Mouse (Mus musculus) cerebellum, adult 8-10 months (tissue): ENCODE results near the gene Lman1l.
A peak's percentile ranks its signal among the peaks of the same experiment; 100 is the strongest.

Experiments used
- DNase-seq: peaks from one replicate; pipeline ENCODE4 v3.0.0; 2022

The Lman1l gene

DNA sequence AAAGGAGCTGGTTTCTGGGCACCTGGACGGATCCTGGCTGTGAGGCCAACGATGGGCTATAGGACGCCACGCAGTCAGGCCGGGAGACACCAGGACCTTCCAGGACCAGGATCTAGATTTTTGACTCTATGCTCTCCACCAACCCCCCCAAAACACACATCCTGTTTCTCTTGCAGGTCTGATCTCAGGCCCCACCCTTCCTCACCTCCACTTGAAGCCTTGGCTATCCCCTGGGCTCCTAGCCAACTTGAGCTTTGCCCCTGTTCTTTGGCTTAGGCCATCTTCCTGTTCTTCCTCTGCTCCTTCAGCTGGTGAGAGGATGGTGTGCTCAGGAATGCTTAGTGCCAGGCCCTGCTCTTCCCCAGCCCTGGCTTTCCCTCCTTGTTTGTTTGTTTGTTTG is at the start of gene Lman1l:
Gene Lman1l, minus strand, starts transcription at position 101 of the 400 bp plus-strand sequence.
- no peak for DNase-seq

DNA sequence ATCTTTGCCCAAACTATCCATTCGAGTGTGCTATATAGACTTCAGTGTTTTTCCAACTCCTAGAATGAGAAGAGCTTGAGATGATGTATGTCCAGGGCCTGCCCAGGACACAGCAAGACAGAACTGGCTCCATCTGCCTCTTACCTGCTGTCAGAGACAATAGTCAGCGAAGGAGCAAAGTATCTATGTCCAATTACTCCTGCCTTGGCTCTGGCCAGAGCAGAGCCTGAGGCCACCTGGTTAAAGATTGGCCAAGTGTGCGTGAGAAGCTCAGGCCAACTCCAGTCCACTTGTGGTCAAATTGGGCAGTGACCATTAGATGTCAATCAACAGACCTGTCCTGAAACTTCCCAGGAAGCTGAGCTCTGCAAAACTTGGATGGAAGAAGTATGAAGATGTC is 49.0 kb upstream of the Lman1l start:
- no peak for DNase-seq

DNA sequence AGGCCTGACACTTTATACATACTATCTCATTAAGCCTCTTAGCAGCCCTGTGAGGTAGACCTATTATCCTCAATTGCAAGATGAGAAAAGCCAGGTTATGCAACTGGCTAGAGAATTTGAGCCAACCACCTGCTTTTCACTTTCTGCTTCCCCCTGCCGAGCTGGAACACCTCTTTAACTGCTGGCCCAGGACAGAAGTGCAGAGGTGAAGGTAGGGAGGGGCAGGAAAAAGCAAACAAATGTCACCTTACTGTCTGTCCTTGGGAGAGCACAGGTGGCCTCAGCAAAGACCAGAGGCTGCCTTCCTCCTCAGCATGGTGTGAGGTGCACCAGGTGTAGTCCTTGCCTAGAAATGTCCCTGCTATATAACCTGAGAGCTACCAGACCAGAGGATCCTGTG is 47.7 kb upstream of the Lman1l start:
- DNase-seq, result no peak

- DNase-seq, result no peak
Measured at GRCm38 (mm10) chr9:57667817-57668216, 47.2 kb upstream of the Lman1l start.

GRCm38 (mm10) chr9:57667136-57667535 is 46.6 kb upstream of the Lman1l start:
- no peak for DNase-seq

- no peak for DNase-seq
Measured at GRCm38 (mm10) chr9:57666536-57666935, 46.0 kb upstream of the Lman1l start.

DNA sequence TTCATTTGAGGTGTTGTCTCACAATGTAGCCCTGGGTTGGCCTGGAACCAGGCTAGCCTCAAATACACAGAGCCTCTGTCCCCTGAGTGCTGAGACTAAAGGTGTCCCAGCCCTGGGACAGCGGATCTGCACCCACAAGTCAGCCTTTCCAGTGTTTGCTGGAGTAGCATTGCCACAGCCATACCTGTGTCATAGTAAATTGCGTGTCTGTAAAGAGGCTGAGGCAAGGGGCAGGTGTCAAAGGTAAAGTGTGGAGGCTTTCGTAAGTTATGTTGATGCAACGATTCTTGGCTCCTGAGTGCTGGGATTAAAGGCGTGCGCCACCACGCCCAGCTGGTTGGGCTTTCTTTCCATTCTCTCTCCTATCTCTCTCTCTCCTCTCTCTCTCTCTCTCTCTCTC is 44.0 kb upstream of the Lman1l start:
- DNase-seq, result no peak

GRCm38 (mm10) chr9:57661552-57661951 is 41.0 kb upstream of the Lman1l start:
- no peak for DNase-seq

- no peak for DNase-seq
Measured at GRCm38 (mm10) chr9:57660501-57660900, 39.9 kb upstream of the Lman1l start.

DNA sequence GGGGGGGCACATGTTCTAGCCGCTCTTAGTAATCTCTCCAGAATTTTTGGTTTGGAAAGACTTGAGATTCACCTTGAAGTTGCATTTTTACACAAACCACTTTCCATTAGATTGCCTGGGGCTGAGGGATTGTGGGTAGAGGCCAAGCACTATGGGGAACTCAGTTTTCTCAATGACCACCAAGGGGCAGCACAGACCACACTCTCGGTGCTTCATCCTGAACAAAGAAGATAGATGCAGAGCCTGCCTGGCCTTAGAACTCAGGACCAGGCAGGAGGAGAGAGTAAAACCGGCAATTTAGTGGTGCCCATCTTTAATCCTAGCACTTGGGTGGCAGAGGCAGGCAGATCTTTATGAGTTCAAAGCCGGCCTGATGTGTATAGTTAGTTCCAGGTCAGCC is 39.2 kb upstream of the Lman1l start:
- peak; percentile 72 for DNase-seq

DNA sequence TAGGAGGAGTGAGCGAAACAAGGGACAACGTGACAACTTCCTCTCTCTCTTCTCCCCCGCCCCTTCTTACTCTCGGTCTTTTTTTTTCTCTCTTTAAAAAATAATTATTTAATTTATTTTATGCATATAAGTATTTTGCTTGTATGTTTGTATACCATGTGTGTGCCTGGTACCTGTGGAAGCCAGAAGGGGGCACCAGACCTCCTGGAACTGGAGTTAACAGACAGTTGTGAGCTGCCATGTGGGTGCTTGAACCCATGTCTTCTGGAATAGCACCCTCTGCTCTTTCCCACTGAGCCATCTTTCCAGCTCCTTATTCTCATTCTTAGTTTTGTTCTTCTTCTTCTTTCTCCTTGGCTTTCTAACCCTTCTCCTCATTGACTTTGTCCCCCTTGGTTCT is 38.4 kb upstream of the Lman1l start:
- DNase-seq, result no peak

GRCm38 (mm10) chr9:57657843-57658242 is 37.3 kb upstream of the Lman1l start:
- DNase-seq, result no peak

DNA sequence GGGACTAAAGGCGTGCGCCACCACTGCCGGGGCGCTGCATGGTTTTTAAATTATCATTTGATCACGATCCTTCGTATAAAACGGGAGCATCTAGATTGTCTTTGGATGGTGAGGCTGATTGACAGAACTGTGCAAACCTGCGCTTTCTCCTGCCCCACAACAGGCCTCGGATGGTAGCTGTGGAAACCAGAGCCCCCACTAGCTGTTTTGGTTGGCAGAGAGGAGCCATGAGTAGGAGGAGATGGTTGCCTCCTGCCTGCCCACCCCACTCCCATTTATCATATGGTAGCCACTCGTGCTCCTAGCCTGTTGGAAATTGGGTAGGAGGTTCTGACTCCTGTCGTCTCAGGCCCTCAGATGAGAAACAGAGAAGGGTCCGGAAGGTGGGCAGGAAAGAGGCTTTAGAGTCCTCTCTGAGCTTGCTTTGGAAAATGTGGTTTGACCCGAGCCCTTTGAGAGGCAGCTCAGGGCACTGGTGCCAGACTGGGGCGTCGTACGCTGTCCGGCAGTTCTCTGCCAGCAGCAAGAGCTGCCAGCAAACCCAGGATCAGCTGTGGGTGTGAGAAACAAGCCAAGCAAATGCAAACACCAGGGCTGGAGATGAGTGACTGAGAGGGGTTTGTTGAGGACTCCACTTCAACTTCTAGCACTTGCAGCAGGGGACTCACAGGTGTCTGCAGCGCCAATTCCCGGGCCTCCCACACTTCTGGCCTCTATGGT is 36.2 kb upstream of the Lman1l start:
- no peak for DNase-seq

DNA sequence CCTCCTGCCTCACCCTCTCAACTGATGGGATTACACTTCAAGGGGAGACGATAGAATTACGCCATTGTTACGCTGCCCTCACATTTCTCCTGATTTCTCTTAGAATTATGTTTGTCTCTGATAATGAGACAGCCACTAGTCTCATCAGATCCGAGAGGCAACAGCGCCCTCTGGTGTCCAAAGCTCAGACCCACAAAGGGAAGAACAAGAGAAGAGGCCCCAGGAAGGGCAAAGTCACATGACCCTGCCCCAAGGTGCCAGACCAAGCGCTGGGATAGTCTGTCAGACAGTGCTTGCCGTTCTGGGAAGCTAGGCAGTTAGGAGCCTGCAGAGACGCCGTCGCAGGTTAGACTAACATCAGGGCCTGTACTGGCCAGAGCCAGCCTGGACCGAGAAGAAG is 35.2 kb upstream of the Lman1l start:
- DNase-seq, result peak; percentile 95

DNA sequence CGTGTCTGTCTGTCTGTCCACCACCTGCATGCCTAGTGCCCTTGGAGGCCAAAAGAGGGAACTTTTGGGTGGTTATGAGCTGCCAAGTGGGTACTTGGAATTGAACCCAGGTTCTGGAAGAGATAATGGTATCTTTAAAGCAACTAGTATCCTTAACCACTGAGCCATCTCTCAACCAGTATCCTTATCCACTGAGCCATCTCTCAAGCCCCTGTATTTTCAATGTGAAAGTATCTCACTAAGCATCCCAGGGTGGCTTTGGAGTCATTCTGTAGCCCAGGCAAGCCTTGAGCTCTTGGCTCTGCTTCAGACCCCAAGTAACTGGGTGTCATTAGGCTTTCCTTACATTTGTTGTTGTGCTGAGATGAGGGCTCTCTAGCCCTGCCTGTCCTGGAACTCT is 34.4 kb upstream of the Lman1l start:
- DNase-seq, result no peak

DNA sequence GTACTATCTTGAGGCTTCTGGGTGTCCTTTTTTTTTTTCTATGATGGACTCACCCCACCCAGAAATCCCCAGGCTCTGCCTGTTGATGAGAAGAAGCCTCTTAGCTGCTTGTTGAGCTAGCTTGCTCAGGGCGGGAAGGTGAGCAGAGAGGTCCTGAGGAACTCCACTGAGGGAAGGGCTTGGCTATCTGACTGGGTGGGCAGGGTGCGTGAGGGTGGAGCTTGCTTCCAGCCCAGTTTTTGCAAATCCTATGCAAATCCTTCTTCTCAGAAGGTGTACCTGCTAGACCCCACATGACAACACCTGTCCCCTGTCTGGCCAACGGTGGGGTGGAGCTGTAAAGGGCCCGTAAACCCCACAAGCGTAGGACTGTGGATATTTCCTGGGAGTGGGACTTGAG is 32.7 kb upstream of the Lman1l start, which contains the start of gene Csk:
Gene Csk, minus strand, starts transcription at position 349 of the 400 bp plus-strand sequence.
- no peak for DNase-seq

DNA sequence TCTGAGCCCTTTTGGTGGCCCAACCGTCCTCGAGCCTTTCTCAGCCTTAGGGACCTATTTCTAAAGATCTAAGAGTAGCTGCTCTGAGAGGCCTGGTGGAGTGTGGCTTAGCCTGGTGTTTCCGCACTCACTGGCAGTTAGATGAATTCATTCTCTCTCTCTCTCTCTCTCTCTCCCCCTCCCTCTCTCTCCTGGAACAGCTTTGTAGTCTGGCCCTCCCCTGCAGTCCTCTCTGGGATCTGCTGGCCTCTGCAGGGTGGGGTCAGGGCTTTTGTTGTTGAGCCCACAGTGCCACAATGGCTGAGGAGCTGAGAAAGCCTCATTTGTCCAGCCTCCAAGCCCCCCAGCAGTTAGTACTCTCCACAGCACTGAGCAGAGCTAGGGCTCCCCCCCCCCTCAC is 32.3 kb upstream of the Lman1l start:
- DNase-seq, result no peak

DNA sequence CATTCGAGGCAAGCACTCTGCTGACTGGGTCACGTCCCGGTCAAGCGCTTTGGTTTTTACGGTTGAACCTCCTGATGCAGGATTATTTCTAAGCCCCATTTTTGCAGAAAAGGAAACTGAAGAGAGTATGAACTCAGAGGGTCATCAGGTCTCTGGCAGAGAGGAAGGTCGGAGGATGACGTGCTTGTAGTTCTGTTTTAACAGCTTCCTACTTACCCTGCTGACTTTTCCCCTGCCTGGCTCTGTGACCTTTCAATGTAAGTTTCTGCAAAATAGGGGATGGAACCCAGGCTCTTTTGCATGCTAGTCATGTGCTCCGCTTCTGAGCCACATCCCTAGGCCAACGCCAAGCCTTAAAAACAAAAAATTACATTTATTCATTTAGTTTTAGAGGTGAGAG is 31.8 kb upstream of the Lman1l start:
- no peak for DNase-seq

DNA sequence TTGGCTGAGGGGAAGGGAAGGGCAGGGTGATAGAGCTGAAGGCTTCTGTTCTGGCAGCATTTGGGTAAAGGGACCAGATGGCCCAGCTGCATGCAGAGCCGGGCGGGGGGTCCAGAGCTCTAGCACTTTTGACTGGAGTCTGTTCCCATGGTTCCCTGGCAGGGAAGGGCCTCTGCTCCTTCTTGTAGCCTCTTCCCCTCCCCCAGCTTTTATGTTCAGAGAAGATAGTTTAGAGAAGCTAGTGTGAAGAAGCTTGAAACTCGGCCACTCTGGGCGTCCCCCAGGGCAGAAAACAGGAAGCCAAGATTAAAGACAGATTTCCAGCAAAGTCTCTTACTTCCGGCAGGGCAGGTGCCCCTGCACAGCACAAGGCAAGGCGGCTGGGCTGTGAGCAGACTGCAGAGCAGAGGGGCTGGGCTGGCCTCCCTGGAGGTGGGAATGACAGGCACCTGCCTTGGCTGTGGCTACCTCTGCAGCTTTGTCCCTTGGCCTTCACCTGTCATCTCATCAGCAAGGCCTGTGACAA is 30.3 kb upstream of the Lman1l start:
- no peak for DNase-seq

- no peak for DNase-seq
Measured at GRCm38 (mm10) chr9:57650130-57650785, 29.7 kb upstream of the Lman1l start.

- no peak for DNase-seq
Measured at GRCm38 (mm10) chr9:57647286-57648108, 26.9 kb upstream of the Lman1l start.

DNA sequence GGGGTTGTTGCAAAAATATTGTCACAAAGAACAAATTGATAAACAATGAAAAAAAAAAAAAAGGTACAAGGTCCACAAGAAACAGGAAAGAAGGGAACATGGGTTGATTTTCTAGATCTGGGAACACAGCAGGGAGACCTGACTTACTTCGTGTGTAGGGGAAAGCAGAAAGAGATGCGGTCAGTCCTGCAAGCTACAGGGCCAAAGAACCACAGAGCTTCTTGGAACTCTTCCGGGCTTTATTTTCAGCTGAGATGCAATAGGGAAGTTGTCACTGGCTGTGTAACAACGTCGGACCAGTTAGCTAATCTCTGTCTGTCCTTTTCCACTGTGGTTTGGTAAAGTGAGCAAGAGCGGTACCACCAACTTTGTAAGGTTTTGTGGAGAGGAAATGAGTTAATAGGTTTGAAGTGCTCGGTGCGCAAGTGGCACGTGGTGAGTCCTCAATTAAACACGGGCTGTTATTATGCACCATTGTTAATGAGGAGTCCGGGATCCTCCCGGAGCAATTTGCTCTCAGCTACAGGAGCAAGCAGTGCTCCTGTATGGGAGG is 26.1 kb upstream of the Lman1l start:
- DNase-seq, result no peak
